In genomic region chr4:146263790-146264189, GRCm38 (mm10) we compare ENCODE assay signal across 7 mouse cellular contexts.
DNase-seq lines count a peak whose midpoint lies in the region; ATAC-seq and TF ChIP-seq lines count a peak whose summit lies in the region.
"Not testable (repeated sequence)": the region's sequence is repeated elsewhere in the genome, so short reads cannot be mapped to it uniquely, and the experiment has no call there.

No protein-coding gene starts in this region.

- peak overlapping the region; percentile 61 for H3K4me2 ChIP-seq in heart, embryonic 15.5 days
- peak overlapping the region; percentile 46; the same call in 1 of the 2 replicates for H3K4me2 ChIP-seq in hindbrain, embryonic 13.5 days
- H3K4me2 ChIP-seq in kidney, embryonic 16.5 days (replicated peaks; ENCODE audit: low read depth, low read length): peak overlapping the region; percentile 52; the same call in 1 of the 2 replicates
- peak overlapping the region; percentile 60 for H3K4me2 ChIP-seq in liver, embryonic 12.5 days
- H3K4me2 ChIP-seq in midbrain, embryonic 15.5 days: peak overlapping the region; percentile 49; the same call in 1 of the 2 replicates

- 58% methylated on average over 4 of the region's 5 CpGs for WGBS in heart, embryonic 10.5 days
- WGBS in heart, embryonic 15.5 days: 49% methylated on average over 2 of the region's 5 CpGs
- WGBS in hindbrain, embryonic 13.5 days: 64% methylated on average over 4 of the region's 5 CpGs
- WGBS in kidney, embryonic 16.5 days: 57% methylated on average over 2 of the region's 5 CpGs
- WGBS in liver, embryonic 12.5 days (ENCODE audit: insufficient replicate concordance): 49% methylated on average over 2 of the region's 5 CpGs
- WGBS in midbrain, embryonic 15.5 days: 54% methylated on average over 3 of the region's 5 CpGs

- H3K9me3 ChIP-seq in ES-Bruce4 (replicated peaks; ENCODE audit: control insufficient read depth, insufficient read depth, low read length, poor library complexity, severe bottlenecking); heart, embryonic 10.5 days; heart, embryonic 15.5 days (replicated peaks); hindbrain, embryonic 13.5 days; kidney, embryonic 16.5 days (ENCODE audit: low read length); liver, embryonic 12.5 days (replicated peaks); midbrain, embryonic 15.5 days: not testable (repeated sequence)

- TF ChIP-seq EP300 in ES-Bruce4 (IDR thresholded peaks at IDR 0.05; ENCODE audit: insufficient read depth, low read depth, low read length): not testable (repeated sequence)

- not testable (repeated sequence) for DNase-seq in heart, embryonic 10.5 days (ENCODE audit: low spot score)

- peak overlapping the region; percentile 53 for H3K4me3 ChIP-seq in ES-Bruce4 (ENCODE audit: low read depth, low read length)
- peak overlapping the region; percentile 48; the same call in 1 of the 2 replicates for H3K4me3 ChIP-seq in heart, embryonic 10.5 days
- H3K4me3 ChIP-seq in heart, embryonic 15.5 days: peak overlapping the region; percentile 45
- not testable (repeated sequence) for H3K4me3 ChIP-seq in hindbrain, embryonic 13.5 days; midbrain, embryonic 15.5 days
- H3K4me3 ChIP-seq in kidney, embryonic 16.5 days (ENCODE audit: low read length): peak overlapping the region; percentile 42; the same call in 1 of the 2 replicates
- H3K4me3 ChIP-seq in liver, embryonic 12.5 days: 0 out of 2 replicates have a peak overlapping the region, but pooled peaks have one; percentile 38

- H3K4me1 ChIP-seq in ES-Bruce4 (ENCODE audit: control insufficient read depth, insufficient read depth, low read length); heart, embryonic 10.5 days; heart, embryonic 15.5 days (replicated peaks); hindbrain, embryonic 13.5 days (replicated peaks); kidney, embryonic 16.5 days (ENCODE audit: insufficient read depth, low read length); liver, embryonic 12.5 days; midbrain, embryonic 15.5 days: not testable (repeated sequence)

- not testable (repeated sequence) for TF ChIP-seq CTCF in ES-Bruce4 (IDR thresholded peaks at IDR 0.05; ENCODE audit: low read depth, low read length)

- H3K9ac ChIP-seq in ES-Bruce4 (ENCODE audit: low read depth, poor library complexity, severe bottlenecking): peak overlapping the region; percentile 91
- not testable (repeated sequence) for H3K9ac ChIP-seq in heart, embryonic 15.5 days; hindbrain, embryonic 13.5 days; kidney, embryonic 16.5 days (replicated peaks; ENCODE audit: low read length); liver, embryonic 12.5 days; midbrain, embryonic 15.5 days

- not testable (repeated sequence) for ATAC-seq in heart, embryonic 15.5 days (replicated peaks; ENCODE audit: insufficient number of reproducible peaks, insufficient read depth, low FRiP score, low read depth); hindbrain, embryonic 13.5 days (ENCODE audit: low FRiP score); kidney, embryonic 16.5 days (ENCODE audit: low FRiP score, low TSS enrichment); midbrain, embryonic 15.5 days (replicated peaks)
- ATAC-seq in liver, embryonic 12.5 days: peak; percentile 33; the same call in 1 of the 2 replicates

- not testable (repeated sequence) for H3K27ac ChIP-seq in ES-Bruce4 (ENCODE audit: insufficient read depth, low read length); heart, embryonic 10.5 days; heart, embryonic 15.5 days; hindbrain, embryonic 13.5 days; kidney, embryonic 16.5 days (ENCODE audit: low read length); liver, embryonic 12.5 days; midbrain, embryonic 15.5 days

- H3K27me3 ChIP-seq in ES-Bruce4 (ENCODE audit: control insufficient read depth, insufficient read depth, low read length, poor library complexity, severe bottlenecking); heart, embryonic 10.5 days (ENCODE audit: insufficient read depth, poor library complexity, severe bottlenecking); heart, embryonic 15.5 days; hindbrain, embryonic 13.5 days; kidney, embryonic 16.5 days (ENCODE audit: insufficient read depth, low read length); liver, embryonic 12.5 days (replicated peaks); midbrain, embryonic 15.5 days (replicated peaks): not testable (repeated sequence)

- not testable (repeated sequence) for TF ChIP-seq POLR2A in ES-Bruce4 (IDR thresholded peaks at IDR 0.05; ENCODE audit: insufficient read depth, low read length)

- not testable (repeated sequence) for H3K36me3 ChIP-seq in ES-Bruce4 (ENCODE audit: control insufficient read depth, insufficient read depth, low read length, poor library complexity, severe bottlenecking); heart, embryonic 10.5 days; heart, embryonic 15.5 days; hindbrain, embryonic 13.5 days; kidney, embryonic 16.5 days (ENCODE audit: insufficient read depth, low read length); liver, embryonic 12.5 days; midbrain, embryonic 15.5 days (replicated peaks)
